Mouse (Mus musculus): ENCODE measurements around the gene Abhd12.
"Not testable (repeated sequence)": the region's sequence is repeated elsewhere in the genome, so short reads cannot be mapped to it uniquely, and the experiment has no call there.

Gene Abhd12

GRCm38 (mm10) chr2:150904272-150904935, at the start of gene Abhd12:
Abhd12 (minus strand) TSS chr2:150904741.
- peak; percentile 96 for DNase-seq (ENCODE audit: low read depth, low spot score)

DNA sequence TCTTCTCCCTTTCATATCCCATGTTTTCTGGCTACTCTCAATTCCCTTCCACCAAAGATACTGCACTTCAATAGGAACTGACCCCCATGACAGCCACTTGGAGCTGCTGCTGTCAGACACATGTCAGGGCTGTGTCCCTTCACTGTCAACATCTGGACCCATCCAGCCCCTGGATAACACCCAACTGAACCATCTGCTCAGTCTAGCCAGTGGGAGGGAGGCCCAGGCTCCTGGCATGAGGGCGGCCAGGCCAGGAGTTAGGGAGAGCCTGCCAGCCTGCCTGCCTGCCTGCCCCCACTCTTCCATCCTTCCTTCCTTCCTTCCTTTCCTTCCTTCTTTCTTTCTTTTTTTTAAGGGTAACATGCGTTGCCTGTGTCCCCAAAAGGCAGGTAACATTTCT, 46.7 kb upstream of the Abhd12 start:
- no peak for DNase-seq (ENCODE audit: low read depth, low spot score)

- DNase-seq (ENCODE audit: low read depth, low spot score) = no peak
Observed at GRCm38 (mm10) chr2:150950056-150950455, 45.5 kb upstream of the Abhd12 start.

DNA sequence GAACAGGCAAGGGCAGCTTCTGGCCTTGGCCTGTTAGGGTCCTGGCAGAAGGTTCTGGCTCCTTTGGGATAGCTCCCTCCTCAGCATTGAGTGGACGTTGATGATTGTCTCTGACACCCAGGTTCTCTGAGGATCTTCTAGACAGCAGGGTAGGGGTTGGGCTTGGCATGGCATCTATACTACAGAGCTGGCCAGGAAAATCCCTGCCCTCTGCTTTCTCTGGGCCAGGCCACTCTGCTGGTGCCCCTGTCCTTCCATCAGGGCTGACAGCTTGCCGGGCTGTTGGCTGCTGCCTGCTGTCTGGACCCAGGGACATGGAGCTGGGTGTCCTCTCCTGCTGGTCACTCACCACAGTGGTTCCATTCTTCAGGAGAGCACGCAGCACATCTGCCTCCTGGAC, 45.1 kb upstream of the Abhd12 start:
- DNase-seq (ENCODE audit: low read depth, low spot score) = no peak

- DNase-seq (ENCODE audit: low read depth, low spot score) = no peak
Observed at GRCm38 (mm10) chr2:150948786-150949185, 44.2 kb upstream of the Abhd12 start.

DNA sequence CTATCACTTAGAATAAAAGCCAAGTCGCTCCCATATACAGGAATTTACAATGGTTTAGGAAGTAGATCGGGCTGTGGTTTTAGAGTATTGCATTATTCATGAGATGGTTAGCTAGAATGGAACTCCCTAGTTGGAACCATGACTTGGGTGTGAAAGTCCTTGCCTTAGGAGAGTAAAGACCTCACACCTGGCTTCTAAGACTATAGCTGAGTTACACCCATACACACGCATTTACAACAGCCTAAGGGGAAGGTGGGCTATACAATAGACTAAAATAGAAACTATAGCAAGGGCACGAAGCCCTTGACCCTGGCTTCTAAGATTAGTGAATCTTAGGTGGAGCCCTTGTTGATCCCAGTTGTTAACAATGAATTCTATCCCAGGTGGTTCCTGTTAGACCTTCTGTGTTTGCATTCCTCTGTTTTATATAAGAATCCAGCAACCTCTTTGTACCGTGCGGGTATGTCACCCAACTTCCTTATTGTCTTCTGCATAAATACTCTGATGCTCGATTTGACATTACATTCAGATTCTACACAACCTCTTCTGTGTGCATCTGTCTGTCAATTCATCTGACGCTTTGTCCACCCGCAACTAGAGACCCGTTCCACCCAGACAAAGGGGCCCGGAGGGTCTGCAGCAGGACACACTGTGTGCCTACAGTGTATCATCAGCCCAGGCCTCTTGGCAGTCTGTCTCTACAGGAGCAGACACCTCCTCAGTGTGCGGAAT, 43.5 kb upstream of the Abhd12 start:
- DNase-seq (ENCODE audit: low read depth, low spot score) = peak; percentile 78

GRCm38 (mm10) chr2:150947341-150947740, 42.8 kb upstream of the Abhd12 start:
- DNase-seq (ENCODE audit: low read depth, low spot score) = not testable (repeated sequence)

GRCm38 (mm10) chr2:150944017-150944416, 39.5 kb upstream of the Abhd12 start:
- DNase-seq (ENCODE audit: low read depth, low spot score) = no peak

GRCm38 (mm10) chr2:150934659-150935058, 30.1 kb upstream of the Abhd12 start:
- no peak for DNase-seq (ENCODE audit: low read depth, low spot score)

- DNase-seq (ENCODE audit: low read depth, low spot score) = peak; percentile 24
Observed at GRCm38 (mm10) chr2:150933482-150933881, 28.9 kb upstream of the Abhd12 start.

DNA sequence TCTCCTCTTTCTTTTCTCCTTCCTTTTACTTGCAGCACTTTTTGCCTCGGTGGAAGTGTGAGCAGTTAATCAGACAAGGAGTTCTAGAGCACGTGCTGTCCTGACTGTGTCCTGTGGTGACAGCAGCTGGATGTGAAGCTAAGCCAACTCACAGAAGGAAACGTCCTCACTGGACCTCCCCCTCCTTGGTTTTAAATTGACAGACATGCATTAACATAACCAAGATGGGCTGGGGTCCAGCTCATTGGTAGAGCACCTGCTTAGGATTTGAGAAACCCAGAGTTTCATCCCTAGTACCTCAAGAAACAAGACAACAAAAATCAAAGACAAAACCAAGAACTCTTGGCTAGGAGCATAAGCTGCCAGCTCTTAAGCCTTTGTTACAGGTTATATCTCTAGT, 26.3 kb upstream of the Abhd12 start:
- DNase-seq (ENCODE audit: low read depth, low spot score) = no peak

- DNase-seq (ENCODE audit: low read depth, low spot score) = no peak
Observed at GRCm38 (mm10) chr2:150929156-150929555, 24.6 kb upstream of the Abhd12 start.

DNA sequence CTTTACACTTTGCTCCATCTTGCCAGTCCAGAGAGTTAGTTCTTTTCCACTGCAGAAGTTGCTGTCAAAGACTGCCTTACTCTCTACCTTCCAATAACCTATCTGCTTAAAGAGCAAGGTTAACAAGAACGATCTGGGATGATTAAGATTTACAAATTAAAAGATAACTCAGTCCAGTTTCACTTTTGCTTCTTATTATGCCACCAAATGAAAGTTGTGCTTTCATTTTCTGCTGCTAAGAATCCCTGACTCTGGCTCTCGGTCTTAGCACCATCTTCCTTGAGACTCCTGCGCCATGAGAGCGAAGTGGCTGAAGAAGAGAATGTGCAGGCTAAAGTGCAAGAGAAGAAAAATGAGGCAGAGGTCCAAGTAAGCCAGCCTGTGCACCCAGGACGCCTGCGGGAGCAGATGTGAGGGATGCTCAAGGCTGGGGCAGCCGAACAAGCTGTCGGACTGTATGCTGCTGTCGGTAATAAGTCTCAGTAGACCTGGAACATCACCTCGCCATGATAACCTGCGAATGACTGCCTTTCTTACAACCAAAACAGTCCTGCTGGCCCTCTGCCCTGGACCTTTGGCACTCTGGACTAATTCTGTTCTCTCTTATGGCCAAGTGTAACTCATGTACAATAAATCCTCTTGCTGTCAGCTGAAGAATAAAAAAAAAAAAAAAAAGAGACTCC, 22.6 kb upstream of the Abhd12 start:
- DNase-seq (ENCODE audit: low read depth, low spot score) = no peak

DNA sequence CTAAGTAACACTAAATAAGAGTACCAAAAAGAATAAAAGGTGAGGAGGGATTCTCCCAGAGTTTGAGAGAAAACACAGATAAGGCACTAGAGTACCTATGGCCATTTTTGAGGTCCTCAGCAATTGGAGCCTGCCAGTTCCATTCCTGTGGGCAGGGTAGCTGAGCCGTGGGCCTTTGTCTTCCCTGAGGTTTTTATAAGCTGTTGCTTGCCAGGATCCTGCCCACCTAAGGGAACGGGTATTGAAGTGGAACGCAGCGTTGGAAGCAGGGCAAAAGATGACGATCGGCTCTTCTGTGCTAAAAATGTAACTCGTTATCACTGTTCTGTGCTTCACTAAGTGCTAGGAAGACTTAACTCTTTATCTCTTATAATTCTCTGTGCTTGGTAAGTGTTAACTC, 19.0 kb upstream of the Abhd12 start:
- no peak for DNase-seq (ENCODE audit: low read depth, low spot score)

DNA sequence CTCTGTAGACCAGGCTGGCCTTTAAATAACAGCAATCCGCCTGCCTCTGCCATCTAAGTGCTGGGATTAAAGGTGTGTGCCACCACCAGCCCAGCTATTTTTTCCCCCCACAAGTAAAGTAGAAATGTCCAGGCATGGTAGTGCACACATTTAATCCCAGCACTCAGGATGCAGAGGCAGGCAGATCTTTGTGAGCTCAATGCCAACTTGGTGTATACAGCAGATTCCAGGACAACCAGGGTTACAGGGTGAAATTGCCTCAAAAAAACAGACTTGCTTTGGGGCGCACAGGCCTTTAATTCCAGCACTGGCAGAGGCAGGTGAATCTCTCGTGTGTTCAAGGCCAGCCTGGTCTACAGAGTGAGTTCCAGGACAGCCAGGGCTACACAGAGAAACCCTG, 18.5 kb upstream of the Abhd12 start:
- no peak for DNase-seq (ENCODE audit: low read depth, low spot score)

- DNase-seq (ENCODE audit: low read depth, low spot score) = no peak
Observed at GRCm38 (mm10) chr2:150922165-150922564, 17.6 kb upstream of the Abhd12 start.

- no peak for DNase-seq (ENCODE audit: low read depth, low spot score)
Observed at GRCm38 (mm10) chr2:150921697-150922096, 17.2 kb upstream of the Abhd12 start.

GRCm38 (mm10) chr2:150920543-150920942, 16.0 kb upstream of the Abhd12 start:
- no peak for DNase-seq (ENCODE audit: low read depth, low spot score)

DNA sequence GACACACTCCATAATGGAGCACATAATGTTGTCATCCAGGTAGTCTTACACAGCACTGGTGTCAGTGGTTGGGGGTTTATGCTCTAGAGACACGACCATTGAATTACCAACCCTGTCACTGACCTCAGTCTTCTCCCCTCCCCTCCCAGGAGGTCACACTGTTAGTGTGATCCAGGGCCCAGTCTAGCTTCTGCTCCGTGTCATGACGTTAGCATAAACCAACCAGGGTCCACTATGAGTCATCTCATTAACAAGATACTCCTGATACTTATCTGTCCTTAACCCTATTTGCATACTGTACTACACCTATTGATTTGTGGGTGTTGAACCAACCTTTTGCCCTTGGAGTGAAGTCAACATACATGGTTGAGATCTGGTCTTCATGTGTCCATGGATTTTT, 14.2 kb upstream of the Abhd12 start:
- no peak for DNase-seq (ENCODE audit: low read depth, low spot score)

- DNase-seq (ENCODE audit: low read depth, low spot score) = no peak
Observed at GRCm38 (mm10) chr2:150915786-150916185, 11.2 kb upstream of the Abhd12 start.

DNA sequence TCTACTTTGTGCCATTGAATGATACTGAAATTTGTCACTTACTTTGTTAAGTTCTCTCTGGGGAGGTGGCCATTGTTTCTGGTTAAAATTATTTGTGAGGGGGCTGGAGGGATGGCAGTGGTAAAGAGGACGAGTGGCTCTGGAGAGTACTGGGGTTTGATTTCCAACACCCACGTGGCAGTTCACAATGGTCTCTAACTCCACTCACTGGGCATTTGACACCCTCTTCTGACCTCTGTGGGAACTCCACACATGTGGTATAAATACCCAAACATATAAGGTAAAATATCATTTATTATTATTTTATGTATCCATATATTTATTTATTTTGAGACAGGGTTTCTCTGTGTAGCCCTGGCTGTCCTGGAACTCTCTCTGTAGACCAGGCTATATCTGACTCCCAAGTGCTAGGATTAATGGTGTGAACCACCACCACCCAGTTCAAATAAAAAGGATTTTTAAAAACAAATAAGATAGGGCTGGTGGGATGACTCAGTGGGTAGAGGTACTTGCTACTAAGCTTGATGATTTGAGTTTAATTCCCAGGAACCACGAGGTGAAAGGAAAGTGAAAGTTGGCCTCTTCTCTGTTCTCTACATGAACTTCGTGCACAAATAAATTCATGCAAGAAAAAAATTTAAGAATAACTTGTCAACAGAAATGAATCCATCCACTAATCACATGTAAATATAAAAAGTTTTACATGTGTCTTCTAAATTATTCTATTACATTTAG, 10.4 kb upstream of the Abhd12 start:
- no peak for DNase-seq (ENCODE audit: low read depth, low spot score)

GRCm38 (mm10) chr2:150910295-150910881, 5.8 kb upstream of the Abhd12 start:
- no peak for DNase-seq (ENCODE audit: low read depth, low spot score)

All from ES-CJ7 (cell line).